Mouse (Mus musculus) thymus, adult 2 months (tissue): ENCODE measurements around the gene Mafb. TPM values are rescaled to one million over a fixed set of nuclear protein-coding genes. Genes with fewer than 3 reads are reported as not detected.

Source experiments
- DNase-seq: peaks from one replicate; pipeline ENCODE4 v3.0.0; 2021
- H3K27ac ChIP-seq: fragments of 200-500 bp; 2 replicates; pipeline ENCODE4 v1.5.1; 2012; ENCODE audit warnings: low read length, control low read depth; ENCODE audit not compliant: control insufficient read depth, insufficient read depth
- H3K27me3 ChIP-seq: fragments of 200-500 bp; 2 replicates; pipeline ENCODE4 v1.6.1; 2012; ENCODE audit warnings: mild to moderate bottlenecking, low read length, moderate library complexity, mixed read lengths; ENCODE audit not compliant: control insufficient read depth, insufficient read depth
- H3K36me3 ChIP-seq: fragments of 200-500 bp; 2 replicates; pipeline ENCODE4 v1.6.1; 2012; ENCODE audit warnings: mild to moderate bottlenecking, low read length, moderate library complexity; ENCODE audit not compliant: control insufficient read depth, insufficient read depth
- H3K4me1 ChIP-seq: fragments of 200-500 bp; replicated peaks from 2 replicates; pipeline ENCODE4 v1.6.1; 2012; ENCODE audit warnings: low read length; ENCODE audit not compliant: control insufficient read depth, insufficient read depth
- H3K4me3 ChIP-seq: fragments of 200-500 bp; 2 replicates; pipeline ENCODE4 v1.5.1; 2012; ENCODE audit warnings: mild to moderate bottlenecking, low read length, control low read depth, moderate library complexity; ENCODE audit not compliant: control insufficient read depth, insufficient read depth
- CTCF ChIP-seq: fragments of 200-500 bp; IDR thresholded peaks from 2 replicates; pipeline ENCODE4 v1.5.1; 2012; ENCODE audit warnings: mild to moderate bottlenecking, control low read depth, low read length, moderate library complexity, borderline replicate concordance; ENCODE audit not compliant: control insufficient read depth, poor library complexity, insufficient read depth; ENCODE audit errors: extremely low read depth
- POLR2A ChIP-seq: fragments of 200-500 bp; IDR thresholded peaks from 2 replicates; pipeline ENCODE4 v1.6.1; 2012; ENCODE audit warnings: mild to moderate bottlenecking, low read length, control low read depth, moderate library complexity; ENCODE audit not compliant: control insufficient read depth, poor library complexity, insufficient read depth; ENCODE audit errors: extremely low read depth
- WGBS: fragments of 180-500 bp; shearing (Covaris S2); methylation state at CpG from one replicate; pipeline ENCODE4 v1.1.7; 2018; 5-methylcytosine and 5-hydroxymethylcytosine counted together
- polyA plus RNA-seq: library from polyadenylated mRNA; depleted of rRNA; stranded (reverse); fragments of >200 nt; gene quantifications from 2 replicates; pipeline ENCODE4 v1.2.3, GENCODE M21; 2012; rRNA removed

Gene Mafb
- 18.3 and 22.3 TPM in 2 replicates for polyA plus RNA-seq

DNA sequence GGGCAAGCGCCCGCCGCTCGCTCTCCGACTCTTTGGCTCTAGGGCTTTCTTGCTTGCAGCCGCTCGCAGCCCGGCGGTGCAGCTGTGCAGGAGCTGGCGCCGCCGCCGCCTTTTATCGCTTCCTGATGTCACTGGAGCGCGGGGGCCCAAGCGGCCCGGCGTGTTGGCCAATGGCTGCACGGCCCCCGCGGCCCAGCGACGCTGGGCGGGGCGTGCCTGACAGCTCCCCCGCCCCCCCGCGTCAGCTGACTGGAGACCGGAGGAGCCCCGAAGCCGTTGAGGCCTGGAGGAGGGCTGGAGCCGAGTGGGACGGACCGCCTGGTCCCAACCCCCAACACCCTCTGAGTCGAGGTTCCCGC is at the start of gene Mafb:
Gene Mafb, minus strand, starts transcription at position 86 of the 359 bp plus-strand sequence.
- Histone ChIP-seq H3K27ac (no peak within 1 kb of the TSS; the same call in 1 of the 2 replicates), H3K4me3 (peak within 1 kb of the TSS; percentile 57), H3K36me3 (no peaks in the 10 kb centered on the region), H3K4me1 (peaks cover 18% of the 10 kb centered on the region), H3K27me3 (peaks cover 26% of the 10 kb centered on the region)
- DNase-seq = peak; percentile 91
- TF ChIP-seq CTCF = no peak; the same call in 1 of the 2 replicates
- peak; percentile 97 for TF ChIP-seq POLR2A
- 1% methylated on average over 37 of the region's 37 CpGs for WGBS

DNA sequence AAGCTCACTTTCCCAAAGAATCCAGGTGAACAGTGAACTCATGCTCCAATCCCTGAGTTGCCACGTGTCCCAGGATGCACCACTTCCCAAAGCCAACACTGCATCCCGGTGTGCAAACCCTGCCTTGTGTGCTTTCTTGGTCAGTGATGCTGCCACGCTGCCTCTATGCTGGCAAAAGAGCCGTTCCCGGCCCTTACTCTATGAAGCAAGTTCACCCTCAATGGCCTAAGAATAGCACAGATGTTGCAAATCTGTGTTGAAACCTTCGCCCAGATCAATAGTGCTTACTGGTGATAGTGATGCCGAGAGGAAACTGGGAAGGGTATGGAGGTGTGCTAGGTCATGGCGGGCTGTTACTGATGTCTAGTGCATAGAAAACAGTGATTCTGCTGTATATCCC is 48.3 kb upstream of the Mafb start:
- Histone ChIP-seq H3K27me3 (no peaks in the 10 kb centered on the region), H3K27ac (no peak overlapping the region), H3K4me3 (no peak overlapping the region), H3K4me1 (no peaks in the 10 kb centered on the region), H3K36me3 (no peaks in the 10 kb centered on the region)
- WGBS = 94% methylated on average over 8 of the region's 8 CpGs
- no peak for DNase-seq
- TF ChIP-seq POLR2A (no peak), CTCF (no peak)

- Histone ChIP-seq H3K27me3 (no peaks in the 10 kb centered on the region), H3K36me3 (no peaks in the 10 kb centered on the region), H3K4me1 (no peaks in the 10 kb centered on the region), H3K27ac (no peak overlapping the region), H3K4me3 (no peak overlapping the region)
- WGBS = 95% methylated on average over 11 of the region's 11 CpGs
- TF ChIP-seq CTCF = no peak
- TF ChIP-seq POLR2A = no peak
- no peak for DNase-seq
Measured at GRCm38 (mm10) chr2:160414736-160415135, 47.9 kb upstream of the Mafb start.

DNA sequence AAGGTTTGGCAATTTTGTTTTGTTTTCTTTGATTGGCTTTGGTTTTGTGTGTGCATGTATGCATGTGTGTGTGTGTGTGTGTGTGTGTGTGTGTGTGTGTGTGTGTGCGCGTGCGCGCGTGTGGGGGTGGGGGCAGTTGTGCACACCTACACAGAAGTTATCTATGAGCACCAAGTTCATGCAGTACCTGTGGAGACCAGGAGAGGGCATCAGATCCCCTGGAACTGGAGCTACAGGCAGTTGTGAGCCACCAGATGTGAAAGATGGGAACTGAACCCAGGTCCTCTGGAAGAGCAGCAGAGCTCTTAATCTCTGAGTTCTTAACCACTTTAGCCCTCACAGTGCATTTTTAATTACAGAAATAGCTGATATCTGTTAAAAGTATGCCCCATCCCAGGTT is 47.1 kb upstream of the Mafb start:
- peak; percentile 62 for DNase-seq
- Histone ChIP-seq H3K27ac (no peak overlapping the region), H3K27me3 (no peaks in the 10 kb centered on the region), H3K4me1 (no peaks in the 10 kb centered on the region), H3K36me3 (no peaks in the 10 kb centered on the region), H3K4me3 (no peak overlapping the region)
- TF ChIP-seq POLR2A = no peak
- TF ChIP-seq CTCF = peak; percentile 32; the same call in 1 of the 2 replicates
- 94% methylated on average over 5 of the region's 5 CpGs for WGBS

DNA sequence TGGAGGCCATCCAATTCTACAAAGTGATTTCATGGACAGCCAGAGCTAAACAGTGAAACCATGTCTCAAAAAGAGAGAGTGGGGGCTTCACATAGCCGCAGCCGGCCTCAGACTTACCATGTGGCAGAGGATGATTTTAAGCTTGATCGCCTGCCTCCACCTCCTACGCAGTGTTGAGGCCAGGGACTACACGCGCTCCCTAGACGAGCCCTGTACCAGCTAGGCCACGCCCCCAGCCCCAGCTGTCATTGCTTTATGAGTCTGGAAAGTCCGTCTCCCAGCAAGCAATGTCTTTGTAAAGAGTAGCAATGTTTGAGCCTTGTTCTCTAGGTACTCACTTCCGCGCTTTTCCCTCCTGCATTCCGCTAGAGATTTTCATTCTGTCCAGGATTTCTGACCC is 46.2 kb upstream of the Mafb start:
- Histone ChIP-seq H3K27me3 (no peaks in the 10 kb centered on the region), H3K36me3 (no peaks in the 10 kb centered on the region), H3K27ac (no peak overlapping the region), H3K4me1 (no peaks in the 10 kb centered on the region), H3K4me3 (no peak overlapping the region)
- DNase-seq = no peak
- WGBS = 73% methylated on average over 12 of the region's 12 CpGs
- no peak for TF ChIP-seq CTCF
- TF ChIP-seq POLR2A = no peak

GRCm38 (mm10) chr2:160411431-160411830 is 44.6 kb upstream of the Mafb start:
- no peak overlapping the region for H3K27ac ChIP-seq
- no peak for DNase-seq
- no peaks in the 10 kb centered on the region for H3K4me1 ChIP-seq
- no peak overlapping the region for H3K4me3 ChIP-seq
- no peak for TF ChIP-seq CTCF
- no peak for TF ChIP-seq POLR2A
- no peaks in the 10 kb centered on the region for H3K36me3 ChIP-seq
- WGBS = 83% methylated on average over 7 of the region's 7 CpGs
- H3K27me3 ChIP-seq = no peaks in the 10 kb centered on the region

- no peak overlapping the region for H3K4me3 ChIP-seq
- H3K4me1 ChIP-seq = no peaks in the 10 kb centered on the region
- 87% methylated on average over 3 of the region's 3 CpGs for WGBS
- H3K27ac ChIP-seq = no peak overlapping the region
- no peaks in the 10 kb centered on the region for H3K36me3 ChIP-seq
- TF ChIP-seq POLR2A (no peak), CTCF (peak; percentile 53; the same call in 1 of the 2 replicates)
- H3K27me3 ChIP-seq = no peaks in the 10 kb centered on the region
- DNase-seq = no peak
Measured at GRCm38 (mm10) chr2:160407720-160408119, 40.9 kb upstream of the Mafb start.
